Mouse (Mus musculus): ENCODE measurements at regions not wholly inside any gene's neighbourhood (a gene's known extent, or its start where the extent isn't known, plus 50 kb on each side); places are given as distances from the start of the nearest gene placed in this dataset.
A peak's percentile ranks its signal among the peaks of the same experiment; 100 is the strongest.

DNA sequence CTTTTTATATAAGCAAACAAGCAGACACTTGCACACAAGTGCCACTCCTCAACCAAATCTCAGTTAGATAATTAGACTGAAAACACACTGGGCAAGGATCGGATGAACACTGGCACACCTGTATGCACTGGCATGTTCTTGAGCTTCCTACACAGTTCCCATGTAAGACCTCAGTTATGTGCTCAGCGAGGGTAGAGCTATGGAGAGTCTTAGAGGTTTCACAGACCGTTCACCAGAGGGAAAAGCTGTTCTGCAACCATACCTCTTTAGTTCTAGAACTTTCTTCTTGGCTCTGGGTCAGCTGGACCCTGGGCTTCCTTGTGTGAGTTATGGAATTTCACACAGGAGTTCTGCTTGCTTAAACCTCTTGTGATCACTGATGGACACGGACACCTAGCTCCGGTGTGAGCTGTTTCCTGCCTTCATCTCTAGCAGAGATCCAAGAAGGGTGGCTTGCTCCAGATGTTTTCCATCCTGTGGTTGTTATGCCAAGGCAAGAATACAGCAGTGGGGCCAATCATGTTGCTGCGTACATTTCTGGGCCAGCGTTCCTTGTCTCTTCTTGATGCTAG is 88.8 kb downstream of the Aldh8a1 start:
- DNase-seq (ENCODE audit: low spot score) = peak; percentile 16
- Histone ChIP-seq H3K27me3 (ENCODE audit: insufficient read depth, low read length) (no peaks in the 10 kb centered on the region), H3K9ac (ENCODE audit: low read depth, low read length) (no peak overlapping the region), H3K4me1 (replicated peaks; ENCODE audit: insufficient read depth, low read length) (no peaks in the 10 kb centered on the region; the same call in 1 of the 2 replicates), H3K4me2 (ENCODE audit: low read length) (no peak overlapping the region), H3K4me3 (replicated peaks; ENCODE audit: low read depth, low read length) (no peak overlapping the region), H3K9me3 (replicated peaks; ENCODE audit: low read length) (no peaks in the 10 kb centered on the region), H3K36me3 (ENCODE audit: insufficient read depth, low read length) (no peaks in the 10 kb centered on the region), H3K27ac (no peak overlapping the region)
- ATAC-seq (replicated peaks; ENCODE audit: low FRiP score, low read depth) = peak; percentile 54; the same call in 1 of the 2 replicates
- 40% methylated on average over 7 of the region's 7 CpGs for WGBS
- TF ChIP-seq CTCF (IDR thresholded peaks at IDR 0.05; ENCODE audit: low read depth) = no peak

DNA sequence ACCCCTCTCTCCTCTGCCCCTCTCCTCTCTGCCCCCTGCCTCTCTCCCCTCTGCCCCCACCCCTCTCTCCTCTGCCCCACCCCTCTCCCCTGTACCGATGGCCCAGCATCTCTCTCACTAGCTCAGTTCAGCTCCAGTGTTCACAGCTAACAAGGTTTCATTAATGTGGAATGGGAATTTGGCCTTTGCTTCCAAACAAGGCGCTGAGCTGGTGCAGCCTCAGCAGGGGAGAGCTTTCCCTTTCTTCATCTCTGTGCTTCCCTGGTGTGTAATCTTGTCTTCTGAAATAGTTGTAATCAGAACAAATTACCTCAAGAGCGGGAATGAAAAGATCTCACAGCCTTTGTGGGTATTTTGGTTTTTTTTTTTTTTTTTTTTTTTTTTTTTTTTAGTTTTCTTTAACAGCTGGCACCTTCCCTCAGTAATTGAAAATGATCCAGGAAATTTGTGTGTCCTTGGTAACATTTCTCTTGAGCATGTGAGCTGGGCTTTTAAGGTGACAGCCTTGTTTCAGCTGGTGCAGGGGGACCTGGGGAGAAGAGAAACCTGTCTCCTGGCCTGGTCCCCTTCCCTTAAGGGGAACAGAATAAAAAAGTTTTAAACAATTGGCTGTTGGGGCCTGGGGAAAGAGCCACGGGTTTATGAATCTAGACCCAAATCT is 90.5 kb downstream of the Aldh8a1 start:
- Histone ChIP-seq H3K9me3 (replicated peaks; ENCODE audit: low read length) (no peaks in the 10 kb centered on the region), H3K27ac (no peak overlapping the region), H3K4me1 (replicated peaks; ENCODE audit: insufficient read depth, low read length) (no peaks in the 10 kb centered on the region), H3K9ac (ENCODE audit: low read depth, low read length) (no peak overlapping the region), H3K27me3 (ENCODE audit: insufficient read depth, low read length) (no peaks in the 10 kb centered on the region), H3K4me2 (ENCODE audit: low read length) (no peak overlapping the region), H3K4me3 (replicated peaks; ENCODE audit: low read depth, low read length) (no peak overlapping the region), H3K36me3 (ENCODE audit: insufficient read depth, low read length) (no peaks in the 10 kb centered on the region)
- TF ChIP-seq CTCF (IDR thresholded peaks at IDR 0.05; ENCODE audit: low read depth) = no peak
- DNase-seq (ENCODE audit: low spot score) (no peak), ATAC-seq (replicated peaks; ENCODE audit: low FRiP score, low read depth) (no peak)
- 55% methylated on average over 4 of the region's 4 CpGs for WGBS

DNA sequence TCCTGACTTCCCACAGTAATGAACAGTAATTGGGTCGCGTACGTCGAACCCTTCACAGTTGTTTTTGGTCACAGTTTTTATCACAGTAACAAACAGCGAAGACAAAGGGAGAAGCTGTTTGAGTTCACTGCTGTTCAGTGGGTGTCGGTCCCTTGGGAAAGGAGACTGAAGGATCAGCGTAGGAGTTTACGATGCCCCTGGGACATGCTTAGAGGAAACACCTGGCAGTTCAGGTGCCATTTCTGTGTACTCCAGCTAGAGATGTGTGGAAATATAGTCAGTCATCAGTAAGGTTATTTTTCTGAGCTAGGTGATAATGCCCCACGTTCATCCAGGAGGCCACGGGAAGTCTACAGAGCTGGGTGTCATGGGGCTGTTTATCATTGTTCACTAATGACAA is 91.3 kb downstream of the Aldh8a1 start:
- H3K36me3 ChIP-seq (ENCODE audit: insufficient read depth, low read length) = no peaks in the 10 kb centered on the region
- H3K4me3 ChIP-seq (replicated peaks; ENCODE audit: low read depth, low read length) = no peak overlapping the region
- no peak overlapping the region for H3K27ac ChIP-seq
- no peak for DNase-seq (ENCODE audit: low spot score)
- 70% methylated on average over 10 of the region's 10 CpGs for WGBS
- H3K4me1 ChIP-seq (replicated peaks; ENCODE audit: insufficient read depth, low read length) = no peaks in the 10 kb centered on the region
- no peak for ATAC-seq (replicated peaks; ENCODE audit: low FRiP score, low read depth)
- no peak overlapping the region for H3K4me2 ChIP-seq (ENCODE audit: low read length)
- H3K9ac ChIP-seq (ENCODE audit: low read depth, low read length) = no peak overlapping the region
- no peaks in the 10 kb centered on the region for H3K27me3 ChIP-seq (ENCODE audit: insufficient read depth, low read length)
- no peak for TF ChIP-seq CTCF (IDR thresholded peaks at IDR 0.05; ENCODE audit: low read depth)
- H3K9me3 ChIP-seq (replicated peaks; ENCODE audit: low read length) = no peaks in the 10 kb centered on the region

DNA sequence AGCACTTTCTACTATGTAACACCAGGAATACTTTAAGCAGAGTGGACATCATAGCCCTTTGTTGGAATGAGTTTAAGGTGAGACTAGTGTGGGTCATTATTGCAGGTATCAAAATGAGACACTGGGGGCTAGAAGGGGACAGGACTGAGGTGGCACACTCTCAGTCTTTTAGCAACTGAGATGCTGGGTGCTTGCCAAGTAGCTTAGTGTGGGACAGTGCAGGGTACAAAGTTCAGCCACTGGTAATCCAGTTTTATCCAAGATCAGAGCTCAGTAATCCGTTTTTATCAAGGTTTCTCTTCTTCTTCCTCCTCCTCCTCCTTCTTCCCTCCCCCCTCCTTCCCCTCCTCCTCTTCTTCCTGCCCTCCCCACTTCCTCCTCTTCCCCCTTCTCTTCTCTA is 92.9 kb downstream of the Aldh8a1 start:
- H3K27ac ChIP-seq = no peak overlapping the region
- DNase-seq (ENCODE audit: low spot score) (peak; percentile 31), ATAC-seq (replicated peaks; ENCODE audit: low FRiP score, low read depth) (peak; percentile 72)
- 33% methylated on average over 1 of the region's 1 CpGs for WGBS
- no peak for TF ChIP-seq CTCF (IDR thresholded peaks at IDR 0.05; ENCODE audit: low read depth)
- no peaks in the 10 kb centered on the region for H3K9me3 ChIP-seq (replicated peaks; ENCODE audit: low read length)
- H3K27me3 ChIP-seq (ENCODE audit: insufficient read depth, low read length) = no peaks in the 10 kb centered on the region
- H3K4me1 ChIP-seq (replicated peaks; ENCODE audit: insufficient read depth, low read length) = no peaks in the 10 kb centered on the region
- H3K4me3 ChIP-seq (replicated peaks; ENCODE audit: low read depth, low read length) = no peak overlapping the region
- H3K4me2 ChIP-seq (ENCODE audit: low read length) = no peak overlapping the region
- H3K36me3 ChIP-seq (ENCODE audit: insufficient read depth, low read length) = no peaks in the 10 kb centered on the region
- H3K9ac ChIP-seq (ENCODE audit: low read depth, low read length) = no peak overlapping the region

DNA sequence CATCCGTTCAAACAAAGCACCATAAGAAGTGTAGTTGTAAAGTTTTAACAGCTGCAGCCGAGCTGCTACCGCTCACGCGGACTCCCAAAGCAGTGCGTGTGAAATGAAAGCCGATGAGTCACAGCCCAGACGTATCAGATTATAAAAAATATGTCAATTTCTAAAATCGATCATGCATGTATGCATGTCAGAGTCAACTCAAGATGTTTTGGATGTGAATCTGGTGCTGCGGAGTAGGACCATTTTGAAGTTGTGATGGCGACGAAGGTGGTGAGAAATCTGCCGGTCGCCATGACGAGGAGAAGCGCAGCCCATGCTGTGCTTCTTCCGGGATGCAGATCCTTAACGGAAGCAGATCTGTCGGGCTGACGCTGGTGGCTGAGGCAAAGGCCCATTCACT is 93.5 kb downstream of the Aldh8a1 start:
- no peaks in the 10 kb centered on the region for H3K9me3 ChIP-seq (replicated peaks; ENCODE audit: low read length)
- no peak overlapping the region for H3K27ac ChIP-seq
- WGBS = 82% methylated on average over 20 of the region's 20 CpGs
- H3K4me2 ChIP-seq (ENCODE audit: low read length) = no peak overlapping the region
- no peaks in the 10 kb centered on the region for H3K4me1 ChIP-seq (replicated peaks; ENCODE audit: insufficient read depth, low read length)
- H3K9ac ChIP-seq (ENCODE audit: low read depth, low read length) = no peak overlapping the region
- H3K4me3 ChIP-seq (replicated peaks; ENCODE audit: low read depth, low read length) = no peak overlapping the region
- no peaks in the 10 kb centered on the region for H3K36me3 ChIP-seq (ENCODE audit: insufficient read depth, low read length)
- no peak for ATAC-seq (replicated peaks; ENCODE audit: low FRiP score, low read depth)
- TF ChIP-seq CTCF (IDR thresholded peaks at IDR 0.05; ENCODE audit: low read depth) = no peak
- DNase-seq (ENCODE audit: low spot score) = no peak
- H3K27me3 ChIP-seq (ENCODE audit: insufficient read depth, low read length) = no peaks in the 10 kb centered on the region

DNA sequence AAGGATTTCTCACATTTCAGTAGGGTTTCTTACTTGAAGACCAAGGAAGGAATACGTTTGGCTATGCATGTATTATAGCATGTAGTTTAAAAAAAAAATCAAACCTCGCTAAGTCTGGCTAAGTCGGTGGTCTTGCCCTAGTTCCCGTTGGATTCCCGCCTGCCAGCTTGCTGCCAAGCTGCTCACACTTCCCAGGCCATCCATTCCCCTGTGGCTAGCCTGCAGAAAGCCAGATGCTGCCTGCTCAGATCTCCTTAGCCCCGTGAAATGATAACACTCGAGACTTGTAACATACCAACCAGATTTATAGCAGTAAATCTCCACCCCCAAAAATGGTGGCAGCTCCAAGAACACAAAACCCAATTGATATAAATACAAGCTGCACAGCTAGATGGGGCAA is 97.2 kb downstream of the Aldh8a1 start:
- Histone ChIP-seq H3K36me3 (ENCODE audit: insufficient read depth, low read length) (no peaks in the 10 kb centered on the region), H3K27me3 (ENCODE audit: insufficient read depth, low read length) (no peaks in the 10 kb centered on the region), H3K4me2 (ENCODE audit: low read length) (no peak overlapping the region), H3K9ac (ENCODE audit: low read depth, low read length) (no peak overlapping the region), H3K9me3 (replicated peaks; ENCODE audit: low read length) (no peaks in the 10 kb centered on the region), H3K4me3 (replicated peaks; ENCODE audit: low read depth, low read length) (no peak overlapping the region), H3K27ac (no peak overlapping the region), H3K4me1 (replicated peaks; ENCODE audit: insufficient read depth, low read length) (no peaks in the 10 kb centered on the region)
- WGBS = 70% methylated on average over 7 of the region's 7 CpGs
- no peak for TF ChIP-seq CTCF (IDR thresholded peaks at IDR 0.05; ENCODE audit: low read depth)
- DNase-seq (ENCODE audit: low spot score) (no peak), ATAC-seq (replicated peaks; ENCODE audit: low FRiP score, low read depth) (no peak)

DNA sequence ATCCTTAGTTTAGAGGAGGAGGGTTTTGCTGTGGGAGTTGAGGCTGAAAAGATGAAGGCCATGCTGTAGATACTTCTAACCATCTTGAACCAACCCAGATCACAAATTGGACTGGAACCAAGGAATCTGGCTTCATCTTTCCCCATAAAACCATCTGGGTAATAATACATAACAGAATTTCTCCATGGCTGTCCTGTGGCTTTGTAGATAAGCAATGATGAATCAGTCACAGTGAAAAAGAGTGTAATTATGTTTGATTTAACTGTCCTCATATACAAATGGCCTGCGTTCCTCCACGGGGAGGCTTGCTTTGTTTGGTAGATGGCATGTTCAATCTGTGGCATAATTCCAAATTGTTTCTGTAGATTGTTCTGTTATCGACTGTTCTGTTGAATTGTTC is 100.9 kb downstream of the Aldh8a1 start:
- WGBS = 82% methylated on average over 3 of the region's 3 CpGs
- no peak for TF ChIP-seq CTCF (IDR thresholded peaks at IDR 0.05; ENCODE audit: low read depth)

More for the DNA sequence above, 100.9 kb downstream of the Aldh8a1 start:
- no peaks in the 10 kb centered on the region for H3K4me1 ChIP-seq (replicated peaks; ENCODE audit: insufficient read depth, low read length)
- H3K9ac ChIP-seq (ENCODE audit: low read depth, low read length) = no peak overlapping the region
- H3K9me3 ChIP-seq (replicated peaks; ENCODE audit: low read length) = no peaks in the 10 kb centered on the region
- H3K27ac ChIP-seq = no peak overlapping the region
- no peak overlapping the region for H3K4me2 ChIP-seq (ENCODE audit: low read length)
- H3K36me3 ChIP-seq (ENCODE audit: insufficient read depth, low read length) = no peaks in the 10 kb centered on the region
- H3K27me3 ChIP-seq (ENCODE audit: insufficient read depth, low read length) = no peaks in the 10 kb centered on the region
- no peak overlapping the region for H3K4me3 ChIP-seq (replicated peaks; ENCODE audit: low read depth, low read length)
- no peak for DNase-seq (ENCODE audit: low spot score)
- no peak for ATAC-seq (replicated peaks; ENCODE audit: low FRiP score, low read depth)
